Comparison of ENCODE assay signal across 8 mouse cellular contexts in the genomic region with DNA sequence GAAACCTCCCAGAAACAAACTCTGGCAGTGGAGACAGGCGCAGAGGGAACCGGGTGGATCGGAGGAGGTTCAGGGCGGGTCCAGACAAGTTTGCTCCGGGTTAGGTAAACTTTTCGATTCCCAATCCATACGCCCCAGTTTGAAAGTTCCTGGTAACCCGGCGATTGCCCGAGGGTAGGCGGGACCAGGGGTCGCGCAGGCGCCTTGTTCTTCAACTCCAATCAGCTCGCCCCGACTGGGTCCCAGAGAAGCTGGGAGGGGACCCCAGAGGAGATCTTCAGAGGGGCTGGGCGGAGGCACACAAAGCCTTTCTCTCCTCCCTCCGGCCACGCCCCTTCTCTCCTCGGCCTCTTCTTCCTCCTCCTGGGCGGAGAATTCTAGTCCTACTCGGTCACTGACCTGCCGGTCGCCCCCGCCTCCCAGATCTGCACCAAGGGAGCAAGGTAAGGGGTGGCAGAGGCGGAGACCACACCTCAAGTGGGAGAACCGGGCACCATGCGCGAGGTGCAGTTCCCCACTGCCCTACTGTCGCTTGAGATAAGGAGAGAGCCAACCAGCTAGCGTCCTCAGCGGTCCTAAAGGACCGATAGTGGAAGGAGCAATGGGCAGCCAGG. TPM values are rescaled to one million over a fixed set of nuclear protein-coding genes. Genes with fewer than 3 reads are reported as not detected.
DNase-seq lines count a peak whose midpoint lies in the region; ATAC-seq and TF ChIP-seq lines count a peak whose summit lies in the region.

Gene Rin2 (plus strand): TSS at position 74 of the 614 bp plus-strand sequence.

- H3K4me3 ChIP-seq in gastrocnemius, adult 2 months, result peak within 1 kb of the TSS; percentile 91
- peak within 1 kb of the TSS; percentile 59 for H3K4me3 ChIP-seq in hindbrain, embryonic 14.5 days (replicated peaks; ENCODE audit: low read length)
- peak within 1 kb of the TSS; percentile 59 for H3K4me3 ChIP-seq in macrophage (ENCODE audit: inconsistent target)

- peak within 1 kb of the TSS; percentile 46 for H3K27ac ChIP-seq in gastrocnemius, adult 2 months
- peak within 1 kb of the TSS; percentile 33; the same call in 1 of the 2 replicates for H3K27ac ChIP-seq in hindbrain, embryonic 14.5 days
- H3K27ac ChIP-seq in macrophage, result no peak within 1 kb of the TSS

- intact Hi-C loops in gastrocnemius, adult 2 months (cut with DNase I), result no loop called here

- no peaks in the 10 kb centered on the region for H3K27me3 ChIP-seq in hindbrain, embryonic 14.5 days (ENCODE audit: control insufficient read depth, insufficient read depth, low read length)

- under 1% methylated on average over 32 of the region's 33 CpGs for WGBS in hindbrain, embryonic 14.5 days
- 2% methylated on average over 33 of the region's 33 CpGs for WGBS in macrophage (ENCODE audit: missing documents)

- no peaks in the 10 kb centered on the region for H3K36me3 ChIP-seq in hindbrain, embryonic 14.5 days (replicated peaks; ENCODE audit: control insufficient read depth, insufficient read depth)
- H3K36me3 ChIP-seq in macrophage (ENCODE audit: inconsistent target), result no peaks in the 10 kb centered on the region

- peaks cover 11% of the 10 kb centered on the region for H3K4me1 ChIP-seq in hindbrain, embryonic 14.5 days (replicated peaks; ENCODE audit: control insufficient read depth, insufficient read depth, low read length)

- H3K4me2 ChIP-seq in hindbrain, embryonic 14.5 days (replicated peaks), result peak within 1 kb of the TSS; percentile 71

- H3K79me2 ChIP-seq in macrophage (ENCODE audit: inconsistent target), result no peaks in the 10 kb centered on the region

- H3K9me3 ChIP-seq in hindbrain, embryonic 14.5 days (ENCODE audit: control insufficient read depth, low read length), result no peaks in the 10 kb centered on the region

- peak; percentile 85 for ATAC-seq in hindbrain, embryonic 14.5 days (ENCODE audit: low FRiP score)

- peak; percentile 86 for DNase-seq in adrenal gland, adult 2 months
- DNase-seq in cerebellum, postnatal 10 days, result peak; percentile 64 to 76
- peak; percentile 66 for DNase-seq in gastrocnemius, adult 2 months
- DNase-seq in hindbrain, embryonic 14.5 days (ENCODE audit: low spot score), result peak; percentile 69
- DNase-seq in left cerebral cortex, adult 8-10 months (ENCODE audit: low spot score in 2 of 2), result no peak
- peak; percentile 30 for DNase-seq in skeletal muscle tissue, adult 2 months (ENCODE audit: low read depth, low spot score)
- no peak for DNase-seq in natural killer cell, adult 2 months (ENCODE audit: low spot score in 2 of 2)

- no peak for TF ChIP-seq CTCF in gastrocnemius, adult 2 months (IDR thresholded peaks at IDR 0.05)

- peak within 1 kb of the TSS; percentile 72 for H3K9ac ChIP-seq in hindbrain, embryonic 14.5 days

RNA-seq across cellular contexts. Expression of gene Rin2, which starts in this region (rescaled TPM):
- total RNA-seq in adrenal gland, adult 2 months (2021), result 10 to 100 TPM; 23.0 to 31.9 TPM
- 4.3 and 4.8 TPM in 2 replicates for polyA plus RNA-seq in adrenal gland, adult 2 months (2012; rRNA removed)
- total RNA-seq in gastrocnemius, adult 2 months (2021), result 10 to 100 TPM; 10.3 to 11.5 TPM
- polyA plus RNA-seq in hindbrain, embryonic 14.5 days (2014; fragmentation: Nextera tagmentation; extraction: Ambion mirVana), result 14.8 and 17.1 TPM in 2 replicates
- 10 to 100 TPM; 21.7 to 35.6 (median 25.8) TPM for total RNA-seq in left cerebral cortex, adult 8-10 months (2022)
- total RNA-seq in macrophage (2018; cell fraction: chromatin; rRNA removed), result 100 to 1,000 TPM in 8 of 26 experiments, 10 to 100 TPM in 18; 31.6 to 179 (median 80.4) TPM
- total RNA-seq in macrophage (2018; cell fraction: cytosol; rRNA removed), result 100 to 1,000 TPM in 1 of 26 experiments, 10 to 100 TPM in 25; 30.8 to 108 (median 44.0) TPM
- total RNA-seq in macrophage (2018; cell fraction: nucleus; rRNA removed), result 100 to 1,000 TPM in 5 of 26 experiments, 10 to 100 TPM in 21; 32.4 to 175 (median 74.3) TPM
- 24.4 to 63.2 TPM (median 29.2 TPM) in 3 replicates for polyA plus RNA-seq in macrophage (2018)

Comparison
In these comparisons a context has a peak if more than half of its experiments do, and no peak if none do; other contexts are left out.
1. DNase-seq: peak in adrenal gland, adult 2 months (single experiment), cerebellum, postnatal 10 days (2 of 2), gastrocnemius, adult 2 months (single experiment), hindbrain, embryonic 14.5 days (single experiment) and skeletal muscle tissue, adult 2 months (single experiment); none in left cerebral cortex, adult 8-10 months (0 of 2) and natural killer cell, adult 2 months (0 of 2).
2. Peak in every context shown above with its lines, with median percentiles within 50 percentile points of each other: H3K4me3 ChIP-seq.